Mouse (Mus musculus): ENCODE data around the gene Arpc4.

DNA sequence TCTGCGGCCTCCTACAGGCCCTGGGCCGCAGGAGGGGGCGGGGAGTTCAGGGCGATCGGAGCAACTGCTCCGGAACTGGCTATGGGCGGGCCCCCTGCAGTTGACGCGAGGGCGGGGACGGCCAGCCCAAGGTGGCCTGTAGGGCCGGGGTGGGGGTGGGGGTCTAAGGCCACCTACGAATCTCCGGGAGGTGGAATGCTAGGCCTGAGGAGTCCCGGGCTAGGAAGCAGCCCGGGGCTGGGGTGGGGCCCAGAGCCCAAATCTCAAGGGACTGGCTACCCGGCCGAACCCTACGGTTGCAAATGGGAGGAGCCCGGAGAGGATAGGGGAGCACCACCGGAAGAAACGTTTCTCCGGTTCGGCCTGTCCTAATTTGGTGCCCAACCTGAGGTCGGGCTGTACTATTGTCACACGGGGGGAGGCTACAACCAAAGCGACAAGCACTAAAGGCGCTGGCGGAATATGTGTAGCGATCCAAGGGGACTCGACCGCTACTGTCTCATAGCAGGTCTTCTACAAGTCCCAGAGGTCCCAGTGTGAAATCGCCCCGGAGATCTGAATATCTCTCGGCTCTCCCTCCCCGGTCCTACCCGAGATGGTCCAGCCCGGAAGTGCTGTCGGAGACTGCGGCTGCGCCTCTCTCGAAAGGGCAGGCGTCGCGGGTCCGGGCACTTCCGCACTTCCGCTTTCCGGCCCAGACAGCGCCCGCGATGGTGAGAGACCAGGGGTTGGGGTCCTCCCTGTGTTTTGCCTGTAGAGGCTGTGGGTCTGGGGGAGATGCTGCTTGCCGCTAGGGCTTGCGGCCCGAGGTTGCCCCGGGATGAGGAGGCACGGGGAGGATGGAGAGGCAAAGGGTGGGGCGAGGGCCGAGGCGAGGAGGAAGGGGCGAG is at the start of gene Arpc4, which contains the start of gene Tada3:
- TF ChIP-seq POLR2A (IDR thresholded peaks at IDR 0.05; ENCODE audit: low read depth, low read length), result peak; percentile 85
- no peak for TF ChIP-seq CTCF (IDR thresholded peaks at IDR 0.05; ENCODE audit: extremely low read depth, insufficient read depth, insufficient read length, insufficient replicate concordance)

All from spleen, adult 2 months (tissue).